Mouse (Mus musculus) regulatory T cell (primary cell): ENCODE results near the gene Cbx5.
"Not testable (repeated sequence)": the region's sequence is repeated elsewhere in the genome, so short reads cannot be mapped to it uniquely, and the experiment has no call there.

ENCODE experiments used
- in situ Hi-C: fragments of 300-600 bp; cut with MboI, MseI; formaldehyde crosslinking; loops from one replicate; pipeline ENCODE4 v1.15.1; 2025; ENCODE audit warnings: high pct_unique_total_duplicates

The Cbx5 gene

DNA sequence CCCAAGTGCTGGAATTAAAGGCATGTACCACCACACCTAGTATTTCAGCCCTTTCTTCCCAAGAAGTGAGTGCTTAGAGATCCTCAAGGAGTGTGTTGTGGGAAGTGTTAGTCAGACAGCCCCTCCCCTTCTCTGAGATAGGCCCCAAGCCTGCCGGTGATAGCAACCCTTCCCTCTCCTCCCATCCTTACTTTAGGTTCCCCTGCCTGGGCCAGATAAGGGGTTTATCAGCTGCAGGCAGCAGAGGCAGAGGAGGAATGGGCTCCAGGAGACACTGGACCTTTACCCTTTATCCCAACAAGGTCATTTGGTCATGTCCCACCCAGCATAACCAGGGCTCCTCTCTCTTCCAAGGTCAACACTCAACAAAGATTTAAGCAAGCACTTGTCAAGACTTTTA, 12.0 kb upstream of the Cbx5 start:
- in situ Hi-C loops, result loop anchor here (5.0 kb wide), 1 partner anchor 56 kb away; no protein-coding TSS in a partner anchor

DNA sequence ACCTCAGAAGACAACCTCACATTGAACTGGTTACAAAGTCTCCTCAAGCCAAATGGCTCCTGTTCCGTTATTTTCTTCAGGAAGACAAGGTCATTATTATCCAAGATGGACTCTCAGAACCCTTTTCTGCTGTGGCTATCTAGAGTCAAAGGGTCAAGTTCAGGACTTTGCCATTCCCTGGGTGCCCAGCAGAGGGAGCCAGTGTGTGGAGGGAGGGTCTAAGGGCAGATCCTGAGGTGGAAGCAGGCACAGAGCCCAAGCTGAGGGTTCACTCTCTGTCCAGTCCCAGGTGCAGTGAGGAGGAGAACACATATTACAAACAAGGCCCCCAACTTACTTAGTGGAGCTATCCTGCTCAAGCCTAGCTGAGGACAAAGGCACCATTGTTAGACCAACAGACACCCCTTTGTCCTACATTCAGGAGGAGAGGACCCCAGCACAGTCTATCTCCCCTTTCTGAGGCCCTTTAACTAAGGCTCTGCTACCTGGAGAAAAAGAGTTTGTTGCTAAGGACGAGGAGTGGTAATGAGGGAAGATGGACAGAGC, 10.7 kb upstream of the Cbx5 start:
- in situ Hi-C loops, result loop anchor here (5.0 kb wide), 1 partner anchor 57 kb away; no protein-coding TSS in a partner anchor

DNA sequence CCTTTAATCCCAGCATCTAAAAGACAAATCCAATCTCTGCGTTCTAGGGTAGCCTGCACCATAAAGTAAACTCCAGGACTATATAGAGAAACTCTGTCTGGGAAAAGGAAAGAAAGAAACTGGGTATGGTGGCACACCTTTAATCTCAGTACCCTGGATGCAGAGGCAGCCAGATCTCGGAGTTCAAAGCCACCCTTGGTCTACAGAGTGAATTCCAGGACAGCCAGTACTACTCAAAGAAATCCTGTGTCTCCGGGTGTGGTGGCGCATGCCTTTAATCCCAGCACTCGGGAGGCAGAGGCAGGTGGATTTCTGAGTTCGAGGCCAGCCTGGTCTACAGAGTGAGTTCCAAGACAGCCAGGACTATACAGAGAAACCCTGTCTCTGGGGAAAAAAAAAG, 9.9 kb upstream of the Cbx5 start:
- in situ Hi-C loops, result not testable (repeated sequence)

DNA sequence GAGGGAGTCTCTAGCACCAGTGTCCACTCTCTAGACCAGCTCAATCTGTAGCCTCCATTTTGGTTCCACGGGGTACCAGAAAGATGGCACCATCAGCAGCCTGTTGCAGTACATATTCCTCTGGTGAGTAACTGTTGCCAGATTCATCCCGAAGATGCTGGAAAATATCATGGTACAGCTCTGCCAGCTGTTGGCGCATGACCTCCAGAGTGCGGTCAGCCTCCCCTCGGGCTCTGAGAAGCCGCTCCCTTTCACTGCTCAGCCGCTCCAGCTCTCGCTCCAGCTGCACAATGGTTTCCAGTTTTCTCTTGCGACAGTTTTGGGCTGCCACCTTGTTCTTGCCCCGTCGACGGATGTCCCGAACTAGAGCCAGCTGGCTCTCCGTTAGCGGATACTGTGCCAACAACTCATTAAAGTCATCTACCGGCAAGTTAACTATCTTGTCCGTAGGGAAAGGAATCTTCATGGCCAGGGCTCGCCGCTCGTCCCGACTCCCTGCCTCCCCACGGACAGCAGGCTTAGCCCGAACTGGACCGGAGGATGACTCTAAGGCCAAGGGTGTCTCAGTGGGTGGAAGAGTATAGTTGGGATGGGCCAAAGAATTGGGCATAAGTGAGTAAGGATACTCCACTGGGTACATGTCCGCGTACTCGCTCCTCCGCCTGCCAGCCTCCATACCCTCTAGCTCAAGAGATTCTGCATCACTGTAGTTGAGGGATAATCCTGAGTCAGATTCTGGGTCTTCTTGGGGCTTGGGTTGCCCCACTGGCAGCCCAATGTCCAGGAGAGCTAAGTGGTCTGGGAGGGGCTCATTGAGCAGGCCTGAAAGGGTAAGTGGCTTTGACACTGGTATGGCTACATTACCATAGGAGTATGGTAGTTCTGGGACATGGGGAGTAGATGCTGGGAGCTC, 9.0 kb upstream of the Cbx5 start:
- in situ Hi-C loops, result no loop called here

DNA sequence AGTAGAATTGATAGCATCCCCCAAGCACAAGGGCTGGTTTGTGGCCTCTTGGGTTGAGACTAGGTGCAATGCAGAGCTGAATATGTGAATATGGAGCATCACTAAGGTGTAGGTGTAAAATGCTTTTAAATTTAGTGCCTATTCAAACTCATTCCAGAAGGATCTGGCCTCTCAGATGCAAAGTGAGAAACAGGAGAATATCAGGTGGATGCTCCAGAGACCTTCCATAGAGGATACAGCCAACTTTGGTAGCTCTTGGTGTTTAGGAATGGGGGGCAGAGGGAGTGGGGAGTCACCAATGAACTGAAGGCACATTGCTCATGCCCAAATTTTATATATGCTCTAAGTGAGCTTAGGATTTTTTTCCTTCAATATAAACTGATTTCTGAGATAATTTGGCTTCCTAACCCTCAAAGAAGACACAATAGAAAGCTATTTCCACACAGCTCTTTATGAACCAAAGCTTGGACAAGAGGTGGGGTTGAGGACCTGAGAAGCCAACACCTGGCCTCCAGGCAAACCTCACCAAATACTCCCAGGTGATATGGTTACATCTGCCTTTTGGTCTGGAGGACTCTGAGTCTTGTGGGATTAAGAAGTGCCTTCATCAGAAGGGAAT, 8.3 kb upstream of the Cbx5 start:
- in situ Hi-C loops, result no loop called here

DNA sequence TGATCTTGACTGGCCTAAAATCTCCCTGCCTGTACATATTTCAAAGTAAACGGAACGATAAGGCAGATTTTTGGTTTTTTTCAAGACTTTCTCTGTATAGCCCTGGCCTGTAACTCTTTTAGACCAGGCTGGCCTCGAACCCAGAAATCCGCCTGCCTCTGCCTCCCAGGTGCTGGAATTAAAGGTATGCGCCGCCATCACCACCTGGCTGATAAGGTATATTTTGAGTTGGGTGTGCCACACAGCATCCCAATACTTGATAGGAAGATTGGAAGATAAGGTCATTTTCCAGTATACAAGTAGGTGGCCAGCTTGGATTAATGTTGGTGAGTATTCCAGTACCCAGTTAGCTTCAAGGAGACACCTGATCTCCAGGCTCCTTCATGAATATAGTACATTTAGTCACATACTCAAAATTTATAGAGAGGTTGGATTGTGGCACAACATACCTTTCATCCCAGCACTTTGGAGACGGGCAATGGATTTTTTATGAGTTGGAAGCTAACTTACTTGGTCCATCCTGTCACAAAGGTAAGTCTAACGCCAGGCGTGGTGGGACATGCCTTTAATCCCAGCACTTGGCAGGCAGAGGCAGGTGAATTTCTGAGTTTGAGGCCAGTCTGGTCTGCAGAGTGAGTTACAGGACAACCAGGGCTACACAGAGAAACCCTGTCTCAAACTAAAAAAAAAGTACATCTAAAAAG, 7.6 kb upstream of the Cbx5 start:
- in situ Hi-C loops, result no loop called here

DNA sequence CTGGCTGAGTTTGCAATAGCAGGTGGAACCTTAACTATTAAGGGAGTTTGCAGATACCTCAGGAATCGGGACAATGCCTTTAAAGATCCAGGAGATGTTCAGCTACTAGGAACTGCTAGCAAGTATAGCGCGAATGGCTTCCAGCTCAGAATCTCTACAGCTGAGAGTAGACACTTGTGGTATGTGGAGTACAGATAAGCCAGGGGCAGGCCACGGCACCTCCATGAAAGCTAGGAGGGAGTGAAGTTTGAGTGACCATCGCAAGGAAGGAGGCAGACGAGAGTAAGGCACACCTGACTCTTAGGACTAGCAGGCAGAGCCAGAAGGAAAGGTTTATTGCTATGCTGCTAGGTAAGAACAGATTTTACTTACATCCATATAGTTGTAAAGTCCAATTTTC, 6.0 kb upstream of the Cbx5 start:
- in situ Hi-C loops, result no loop called here

DNA sequence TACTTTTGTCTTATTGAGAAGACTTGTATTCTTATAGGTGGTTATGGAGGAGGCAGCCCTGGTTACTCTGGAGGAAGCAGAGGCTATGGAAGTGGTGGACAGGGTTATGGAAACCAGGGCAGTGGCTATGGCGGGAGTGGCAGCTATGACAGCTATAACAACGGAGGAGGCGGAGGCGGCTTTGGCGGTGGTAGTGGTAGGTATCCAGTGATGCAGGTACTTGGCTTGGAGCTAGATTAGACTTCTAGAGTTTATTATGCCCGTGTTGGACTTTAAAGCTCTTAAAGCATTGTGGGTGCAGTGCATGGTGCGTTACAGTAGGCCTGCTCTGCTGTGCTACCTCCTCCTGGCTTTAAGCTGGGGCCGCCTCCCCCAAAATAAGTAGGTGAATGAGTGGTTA, 3.3 kb upstream of the Cbx5 start:
- in situ Hi-C loops, result no loop called here

DNA sequence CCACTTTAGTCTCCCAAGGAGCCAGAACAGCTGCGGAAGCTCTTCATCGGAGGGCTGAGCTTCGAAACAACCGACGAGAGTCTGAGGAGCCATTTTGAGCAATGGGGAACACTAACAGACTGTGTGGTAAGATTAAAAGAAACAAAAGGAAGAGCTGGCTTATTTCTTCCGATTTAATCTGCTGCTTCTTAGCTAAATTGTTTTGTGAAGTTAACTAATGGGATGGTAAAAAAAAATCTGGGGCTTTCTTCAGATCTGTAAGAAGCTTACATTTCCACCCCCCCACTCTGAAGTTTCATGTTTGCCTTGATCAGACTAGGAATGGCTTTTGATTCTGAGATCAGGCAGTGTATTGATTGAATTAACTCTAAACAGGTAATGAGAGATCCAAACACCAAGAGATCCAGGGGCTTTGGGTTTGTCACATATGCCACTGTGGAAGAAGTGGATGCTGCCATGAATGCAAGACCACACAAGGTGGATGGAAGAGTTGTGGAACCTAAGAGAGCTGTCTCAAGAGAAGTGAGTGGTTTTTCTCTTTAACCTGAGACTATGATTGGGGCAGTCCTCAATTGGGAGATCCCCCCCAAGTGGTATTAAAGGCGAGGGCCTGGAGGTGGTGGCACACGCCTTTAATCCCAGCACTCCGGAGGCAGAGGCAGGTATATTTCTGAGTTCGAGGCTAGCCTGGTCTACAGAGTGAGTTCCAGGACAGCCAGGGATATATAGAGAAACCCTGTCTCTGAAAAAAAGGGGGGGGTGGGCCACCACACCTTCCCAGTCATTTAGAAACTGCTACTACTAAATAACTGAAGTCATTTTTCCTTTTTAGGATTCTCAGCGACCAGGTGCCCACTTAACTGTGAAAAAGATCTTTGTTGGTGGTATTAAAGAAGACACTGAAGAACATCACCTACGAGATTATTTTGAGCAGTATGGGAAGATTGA, 1.7 kb upstream of the Cbx5 start:
- in situ Hi-C loops, result not testable (repeated sequence)

DNA sequence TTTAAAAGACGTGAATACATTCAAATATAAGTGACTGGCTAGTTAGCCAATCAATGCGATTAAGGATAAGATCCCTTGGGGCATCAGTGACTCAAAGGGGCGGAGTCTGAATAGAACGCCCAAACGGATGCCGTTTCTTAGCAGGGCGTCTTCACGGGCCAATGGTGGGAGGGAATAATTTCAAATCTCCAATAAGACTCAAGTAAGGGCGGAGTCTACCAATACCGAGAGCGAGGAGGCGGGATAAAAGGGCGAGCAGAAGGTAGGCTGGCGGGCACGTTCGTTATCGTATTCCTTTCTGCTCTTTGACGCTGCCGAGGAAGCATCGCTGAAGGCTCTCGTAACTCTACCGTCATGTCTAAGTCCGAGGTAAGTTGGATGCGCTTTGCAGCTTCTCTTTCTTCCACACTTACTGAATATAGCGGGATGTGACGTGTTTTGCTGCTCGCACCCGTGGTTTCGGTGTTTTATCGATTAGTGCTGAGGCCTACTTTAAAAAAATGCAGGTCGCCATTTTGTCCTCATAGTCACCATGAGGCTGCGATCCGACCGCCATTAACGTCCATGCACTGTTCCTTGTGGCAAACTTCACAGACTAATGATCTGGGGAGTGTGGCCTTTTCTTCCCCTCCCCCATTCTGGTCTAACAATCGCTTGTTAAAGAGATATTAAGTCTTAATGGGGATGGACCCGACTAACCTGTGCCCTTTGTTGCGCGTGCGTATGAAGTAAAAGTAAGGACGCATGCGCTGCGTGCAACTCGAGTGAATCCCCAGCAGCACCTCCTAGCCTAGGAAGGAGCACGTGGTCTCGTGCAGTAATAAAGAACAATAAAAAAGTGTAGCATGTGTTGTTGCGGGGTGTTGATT, 778 bp upstream of the Cbx5 start, which contains the start of gene Hnrnpa1:
TSS of gene Hnrnpa1 (plus strand) at position 273 of the 869 bp plus-strand sequence.
- in situ Hi-C loops, result no loop called here

DNA sequence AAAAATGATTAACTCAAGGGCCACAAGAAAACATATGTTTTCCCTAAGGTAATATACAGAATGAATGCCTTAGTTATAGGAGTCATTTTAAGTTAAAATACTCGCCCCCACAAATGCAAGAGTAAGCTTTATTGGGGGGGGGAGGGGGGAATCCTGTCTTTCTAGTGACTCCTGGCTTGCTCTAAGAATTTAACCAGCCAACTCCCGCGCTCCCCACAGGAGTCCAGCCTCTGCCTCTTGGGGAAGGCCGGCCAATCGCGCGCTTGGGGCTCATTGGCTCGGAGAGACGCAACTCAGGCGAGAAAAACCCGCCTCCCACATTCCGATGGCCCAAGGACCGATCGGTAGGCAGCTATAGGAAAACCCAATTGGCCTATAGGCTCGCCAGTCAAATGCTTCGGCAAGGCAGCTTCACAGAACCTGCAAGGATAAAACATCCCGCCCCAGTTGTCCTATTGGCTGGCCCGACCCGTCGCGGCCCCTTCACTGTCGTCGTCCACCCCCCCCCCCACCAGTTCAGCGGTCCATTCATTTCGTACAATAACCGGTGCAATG, 409 bp downstream of the Cbx5 start:
- in situ Hi-C loops, result no loop called here

DNA sequence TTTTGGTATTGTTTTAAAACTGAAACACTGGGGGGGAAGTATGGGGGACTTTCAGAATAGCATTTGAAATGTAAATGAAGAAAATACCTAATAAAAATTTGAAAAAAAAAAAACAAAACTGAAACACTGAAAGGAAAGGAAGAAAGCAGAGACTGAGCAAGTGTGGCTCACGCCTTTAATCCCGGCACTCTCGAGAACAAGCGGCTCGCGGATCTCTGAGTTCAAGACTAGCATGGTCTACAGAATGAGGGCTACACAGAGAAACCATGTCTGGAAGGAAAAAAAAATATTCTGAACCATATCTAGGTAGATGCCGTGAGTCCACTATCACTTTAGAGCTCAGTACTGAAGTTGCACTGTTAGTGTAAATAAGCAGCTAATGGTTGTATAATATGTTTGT, 2.3 kb downstream of the Cbx5 start:
- in situ Hi-C loops, result no loop called here

DNA sequence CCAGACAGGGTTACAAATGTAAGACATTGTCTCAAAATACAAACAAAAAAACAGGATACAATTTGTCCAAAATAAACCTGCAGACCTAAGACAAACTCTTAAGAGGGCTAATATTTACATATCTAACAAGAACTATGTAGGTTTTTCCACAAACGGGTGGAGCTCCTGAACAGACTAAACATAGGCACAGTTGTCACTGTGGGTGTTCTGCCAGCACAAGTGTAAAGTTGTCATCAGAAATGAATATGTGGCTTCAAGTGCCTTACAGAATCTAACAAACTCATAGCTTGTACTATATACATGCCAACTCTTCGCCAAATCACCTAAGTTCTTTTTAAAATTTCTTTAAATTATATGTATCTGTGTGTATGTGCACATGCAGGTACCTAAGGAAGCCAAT, 6.5 kb downstream of the Cbx5 start:
- in situ Hi-C loops, result no loop called here

DNA sequence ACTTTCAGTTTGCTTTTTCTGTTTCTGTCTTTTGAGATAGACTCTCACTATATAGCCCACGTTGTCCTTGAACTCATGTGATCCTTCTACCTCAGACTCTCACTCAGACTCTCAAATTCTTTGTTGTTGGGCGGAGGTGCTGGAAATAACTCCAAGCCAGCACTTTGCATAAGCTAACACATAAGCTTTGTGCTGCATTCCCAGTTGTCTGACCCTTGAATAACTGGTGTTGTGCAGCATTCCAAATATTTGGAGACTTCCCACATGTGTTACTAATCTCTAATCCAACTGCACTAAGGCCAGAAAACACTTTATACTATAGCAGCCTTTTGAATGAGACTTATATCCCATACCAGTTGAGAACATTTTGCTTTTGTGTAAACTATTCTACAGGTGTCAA, 10.7 kb downstream of the Cbx5 start:
- in situ Hi-C loops, result no loop called here

DNA sequence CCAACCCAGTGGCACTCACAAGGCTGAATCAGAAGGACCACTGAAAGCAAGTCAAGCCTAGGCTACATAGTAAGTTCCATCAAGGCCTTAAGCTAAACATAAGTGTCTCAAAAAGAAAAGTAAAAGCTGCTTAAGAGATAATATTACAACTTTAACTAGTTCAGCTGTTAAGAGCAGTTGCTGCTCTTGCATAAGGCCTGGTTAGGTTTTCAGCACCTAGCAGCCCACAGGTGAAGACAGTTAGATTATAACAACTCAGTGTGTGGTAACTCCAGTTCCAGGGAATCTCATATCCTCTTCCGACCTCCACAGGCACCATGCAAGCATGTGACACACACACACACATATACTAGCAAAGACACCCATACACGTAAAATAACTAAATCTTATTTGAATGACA, 12.0 kb downstream of the Cbx5 start:
- in situ Hi-C loops, result no loop called here

DNA sequence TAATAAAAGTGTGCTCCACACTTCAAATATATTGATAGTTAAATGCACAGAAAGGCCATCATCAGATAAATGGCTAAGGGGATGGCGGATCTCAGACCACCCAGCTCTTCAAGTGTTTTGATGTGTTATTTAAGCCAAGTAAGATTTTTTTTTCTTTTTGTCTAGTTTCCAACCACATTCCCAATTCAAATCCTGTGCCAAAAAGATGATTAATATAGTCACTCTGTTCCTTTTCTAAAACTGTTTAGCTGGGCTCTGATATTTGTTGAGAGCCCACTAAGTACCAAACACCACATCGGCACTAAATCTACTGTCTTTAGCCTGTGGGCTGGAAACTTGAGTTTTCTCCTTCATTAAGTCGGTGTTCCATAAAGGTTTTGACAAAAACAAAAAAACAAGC, 12.6 kb downstream of the Cbx5 start:
- in situ Hi-C loops, result no loop called here

DNA sequence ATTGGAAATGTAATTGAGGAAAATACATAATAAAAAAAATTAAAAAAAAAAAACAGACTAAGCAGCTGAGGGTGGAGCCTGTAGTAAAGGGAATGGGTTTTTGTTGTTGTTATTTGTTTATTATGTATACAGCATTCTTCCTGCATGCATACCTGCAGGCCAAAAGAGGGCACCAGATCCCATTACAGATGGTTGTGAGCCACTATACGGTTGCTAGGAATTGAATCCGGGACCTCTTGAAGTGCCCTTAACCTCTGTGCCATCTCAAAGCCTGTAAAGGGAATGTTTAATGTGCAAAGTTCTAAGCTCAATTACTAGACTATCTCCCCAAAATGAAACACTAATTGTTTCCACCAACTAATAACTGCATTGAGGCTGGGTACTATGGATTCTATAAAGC, 15.5 kb downstream of the Cbx5 start:
- in situ Hi-C loops, result no loop called here

DNA sequence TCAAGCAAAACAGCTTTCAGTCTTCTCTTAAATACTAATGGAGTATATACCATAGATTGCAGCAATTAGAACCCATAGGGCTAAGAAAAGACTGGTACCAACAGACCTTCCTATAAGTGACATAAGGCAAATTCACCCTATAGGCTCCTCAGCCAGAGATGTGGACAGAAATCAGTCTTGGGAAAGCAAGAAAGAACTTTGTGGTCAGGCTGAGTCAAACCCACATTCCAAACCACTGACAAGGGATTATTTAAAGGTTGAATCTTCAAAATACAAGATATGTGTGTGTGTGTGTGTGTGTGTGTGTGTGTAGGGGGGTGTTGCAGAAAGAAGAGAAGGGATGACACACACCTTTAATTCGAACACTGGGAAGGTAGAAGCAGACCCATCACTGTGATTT, 18.2 kb downstream of the Cbx5 start:
- in situ Hi-C loops, result no loop called here

DNA sequence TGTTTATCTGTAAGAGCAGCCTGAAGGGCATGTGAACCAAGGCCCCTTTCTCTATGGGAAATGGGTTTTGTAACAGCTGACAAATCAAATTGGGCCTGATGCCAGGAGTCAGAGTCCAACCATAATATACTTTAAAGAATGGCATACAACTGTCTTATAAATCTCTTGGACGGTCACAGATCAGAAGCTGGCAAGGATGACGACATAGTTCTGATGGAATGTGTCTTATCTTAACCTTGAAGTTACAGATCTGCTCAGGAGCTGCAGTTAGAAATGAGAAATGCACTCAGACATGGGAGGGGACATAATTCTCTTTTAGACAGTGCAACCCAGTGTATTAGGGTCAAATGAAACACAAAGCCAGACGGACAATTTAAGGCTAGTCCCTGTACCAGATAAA, 18.8 kb downstream of the Cbx5 start:
- in situ Hi-C loops, result no loop called here

DNA sequence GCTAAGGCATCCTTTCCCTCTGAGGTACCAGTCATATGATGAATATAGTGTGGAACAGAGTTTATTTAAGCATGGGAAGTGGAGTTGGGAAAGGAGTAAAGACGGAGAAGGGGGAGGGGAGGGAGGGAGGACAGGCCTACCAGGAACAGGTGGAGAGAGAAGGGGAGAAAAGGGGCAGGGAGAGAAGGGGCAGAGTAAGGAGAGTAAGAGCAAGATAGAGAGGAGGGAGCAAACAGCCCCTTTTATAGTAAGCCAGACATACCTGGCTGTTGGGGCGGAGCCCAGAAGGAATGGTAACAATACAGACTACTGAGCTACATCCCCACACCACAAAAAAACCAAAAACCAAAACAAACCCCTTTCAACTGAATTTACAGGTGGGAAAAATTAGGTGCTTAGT, 23.6 kb downstream of the Cbx5 start:
- in situ Hi-C loops, result no loop called here
